Mouse (Mus musculus) lung, postnatal 0 days (tissue): ENCODE measurements around the gene Cux1.

Experiments used
- CTCF ChIP-seq: IDR thresholded peaks from 2 replicates; pipeline ENCODE4 v1.5.1; 2016; ENCODE audit warnings: antibody characterized with exemption, mild to moderate bottlenecking
- EP300 ChIP-seq: IDR thresholded peaks from 2 replicates; pipeline ENCODE4 v1.6.1; 2016; ENCODE audit warnings: antibody characterized with exemption, mild to moderate bottlenecking, control low read depth

DNA sequence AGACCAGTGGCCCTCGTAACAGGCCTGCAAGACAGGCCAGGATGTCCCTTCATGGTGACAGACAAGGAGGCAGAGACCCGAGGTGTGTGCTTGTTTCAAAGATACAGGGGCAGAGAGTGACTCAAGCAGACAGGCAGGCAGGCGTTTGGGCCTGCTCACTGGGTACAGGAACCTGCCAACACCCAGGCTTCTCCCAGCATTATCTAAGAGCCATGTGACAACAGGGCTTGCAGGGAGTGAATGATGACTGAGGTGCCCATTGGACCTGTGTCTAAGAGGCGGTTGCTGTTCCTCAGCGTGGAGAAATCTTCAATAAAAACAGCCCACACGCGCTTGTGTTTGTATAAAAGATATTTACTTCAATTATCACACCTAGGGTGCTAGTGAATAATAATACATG lies 301.2 kb downstream of the Cux1 start:
- TF ChIP-seq CTCF (no peak), EP300 (no peak)
